Mouse (Mus musculus): ENCODE results near the gene Rnf186.

GRCm38 (mm10) chr4:138959120-138959519 is 7.8 kb upstream of the Rnf186 start:
- TF ChIP-seq NRF1 (IDR thresholded peaks at IDR 0.05; ENCODE audit: low read depth, low read length) (no peak), ZC3H11A (IDR thresholded peaks at IDR 0.05; ENCODE audit: low read depth, low read length) (no peak), CHD2 (IDR thresholded peaks at IDR 0.05; ENCODE audit: low read length) (no peak), TBP (conservative IDR thresholded peaks at IDR 0.05; ENCODE audit: low read depth, low read length) (no peak), HCFC1 (IDR thresholded peaks at IDR 0.05; ENCODE audit: low read depth, low read length) (no peak), CTCF (conservative IDR thresholded peaks at IDR 0.05 in 1 of 2, IDR thresholded peaks at IDR 0.05 in 1 of 2; ENCODE audit: low read depth in 2 of 2, low read length in 2 of 2) (no peak), TCF12 (IDR thresholded peaks at IDR 0.05; ENCODE audit: low read depth, low read length) (no peak), SMC3 (IDR thresholded peaks at IDR 0.05; ENCODE audit: low read depth, low read length) (no peak), POLR2A (IDR thresholded peaks at IDR 0.05; ENCODE audit: low read depth, low read length) (no peak), USF1 (IDR thresholded peaks at IDR 0.05; ENCODE audit: low read depth, low read length) (no peak), EP300 (IDR thresholded peaks at IDR 0.05; ENCODE audit: low read length) (no peak), USF2 (conservative IDR thresholded peaks at IDR 0.05; ENCODE audit: low read depth, low read length) (no peak), RAD21 (IDR thresholded peaks at IDR 0.05; ENCODE audit: low read depth, low read length) (no peak), MEF2A (IDR thresholded peaks at IDR 0.05; ENCODE audit: borderline replicate concordance, low read depth, low read length) (no peak)
